Mouse (Mus musculus): ENCODE results near the gene Slc44a5.

GRCm38 (mm10) chr3:154215779-154216178 lies 242.5 kb downstream of the Slc44a5 start:
- no peak for TF ChIP-seq ZC3H11A (IDR thresholded peaks at IDR 0.05; ENCODE audit: borderline replicate concordance, low read depth, low read length)
- TF ChIP-seq HCFC1 (IDR thresholded peaks at IDR 0.05; ENCODE audit: borderline replicate concordance, insufficient read depth, low read length) = no peak
- no peak for TF ChIP-seq MAFK (IDR thresholded peaks at IDR 0.05; ENCODE audit: insufficient read depth, low read depth, low read length)
